Mouse (Mus musculus): Measurements from ENCODE around the gene Neo1.

- TF ChIP-seq ZC3H11A (IDR thresholded peaks at IDR 0.05; ENCODE audit: borderline replicate concordance, low read depth, low read length) (no peak), ZNF384 (IDR thresholded peaks at IDR 0.05; ENCODE audit: low read depth, low read length) (no peak), CHD2 (IDR thresholded peaks at IDR 0.05; ENCODE audit: low read depth, low read length) (no peak), MAFK (IDR thresholded peaks at IDR 0.05; ENCODE audit: insufficient read depth, low read depth, low read length) (no peak), HCFC1 (IDR thresholded peaks at IDR 0.05; ENCODE audit: borderline replicate concordance, insufficient read depth, low read length) (no peak)
Measured at GRCm38 (mm10) chr9:58863826-58864225, 172.4 kb downstream of the Neo1 start.

Data from ES-E14 (cell line).